In the genomic region with DNA sequence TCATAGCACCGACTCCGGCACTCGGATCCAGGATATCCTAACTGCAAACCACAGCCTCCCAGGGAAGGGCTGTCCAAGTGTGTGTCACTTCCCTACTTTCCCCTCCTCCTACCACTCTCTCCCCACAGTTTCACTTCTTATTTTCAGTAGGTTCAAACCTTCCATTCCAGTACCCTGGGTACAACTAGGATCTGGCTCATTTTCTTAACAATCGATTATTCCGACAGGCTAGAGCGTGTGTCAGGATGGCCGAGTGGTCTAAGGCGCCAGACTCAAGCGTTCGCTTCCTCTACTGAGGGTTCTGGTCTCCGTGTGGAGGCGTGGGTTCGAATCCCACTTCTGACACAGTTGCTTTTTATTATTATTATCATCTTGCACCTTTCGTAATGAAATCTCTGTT, we compare ENCODE assay signal across 8 mouse cellular contexts. TPM values are rescaled to one million over a fixed set of nuclear protein-coding genes. Genes with fewer than 3 reads are reported as not detected.
DNase-seq lines count a peak whose midpoint lies in the region; ATAC-seq and TF ChIP-seq lines count a peak whose summit lies in the region.

No protein-coding gene starts in this region.

- H3K9ac ChIP-seq in forebrain, embryonic 11.5 days (ENCODE audit: low read length), result 0 out of 2 replicates have a peak overlapping the region, but pooled peaks have one; percentile 2
- H3K9ac ChIP-seq in hindbrain, embryonic 13.5 days, result no peak overlapping the region
- H3K9ac ChIP-seq in limb, embryonic 15.5 days, result no peak overlapping the region
- no peak overlapping the region for H3K9ac ChIP-seq in midbrain, postnatal 0 days (replicated peaks; ENCODE audit: low read length, poor library complexity, severe bottlenecking)

- H3K4me3 ChIP-seq in forebrain, embryonic 11.5 days (ENCODE audit: low read depth, low read length), result peak overlapping the region; percentile 20; the same call in 1 of the 2 replicates
- H3K4me3 ChIP-seq in hindbrain, embryonic 13.5 days, result no peak overlapping the region; the same call in 1 of the 2 replicates
- H3K4me3 ChIP-seq in limb, embryonic 15.5 days, result peak overlapping the region; percentile 27
- H3K4me3 ChIP-seq in midbrain, postnatal 0 days (ENCODE audit: low read depth, low read length), result peak overlapping the region; percentile 5; the same call in 1 of the 2 replicates

- H3K36me3 ChIP-seq in forebrain, embryonic 11.5 days (ENCODE audit: control insufficient read depth, insufficient read depth, low read length), result no peaks in the 10 kb centered on the region
- no peaks in the 10 kb centered on the region for H3K36me3 ChIP-seq in hindbrain, embryonic 13.5 days
- no peaks in the 10 kb centered on the region for H3K36me3 ChIP-seq in limb, embryonic 15.5 days
- H3K36me3 ChIP-seq in midbrain, postnatal 0 days (ENCODE audit: insufficient read depth, low read length), result no peaks in the 10 kb centered on the region

- peak overlapping the region; percentile 45 for H3K4me2 ChIP-seq in forebrain, embryonic 11.5 days (ENCODE audit: low read depth, low read length, severe bottlenecking)
- H3K4me2 ChIP-seq in hindbrain, embryonic 13.5 days, result peak overlapping the region; percentile 25
- peak overlapping the region; percentile 25 for H3K4me2 ChIP-seq in limb, embryonic 15.5 days
- H3K4me2 ChIP-seq in midbrain, postnatal 0 days (ENCODE audit: low read depth, low read length, poor library complexity, severe bottlenecking), result no peak overlapping the region

- peaks cover 7% of the 10 kb centered on the region; the same call in 1 of the 2 replicates for H3K27me3 ChIP-seq in forebrain, embryonic 11.5 days (ENCODE audit: control insufficient read depth, insufficient read depth, low read length)
- H3K27me3 ChIP-seq in hindbrain, embryonic 13.5 days, result peaks cover 62% of the 10 kb centered on the region
- peaks cover 16% of the 10 kb centered on the region for H3K27me3 ChIP-seq in limb, embryonic 15.5 days
- H3K27me3 ChIP-seq in midbrain, postnatal 0 days (ENCODE audit: insufficient read depth, low read length), result peaks cover 41% of the 10 kb centered on the region

- no peak for TF ChIP-seq CTCF in midbrain, postnatal 0 days (IDR thresholded peaks at IDR 0.05)

- peak; percentile 54 for ATAC-seq in forebrain, embryonic 11.5 days (replicated peaks; ENCODE audit: low FRiP score)
- no peak for ATAC-seq in hindbrain, embryonic 13.5 days (ENCODE audit: low FRiP score)
- ATAC-seq in limb, embryonic 15.5 days (ENCODE audit: insufficient number of reproducible peaks, low FRiP score, low TSS enrichment, low read depth), result no peak
- no peak for ATAC-seq in midbrain, postnatal 0 days (ENCODE audit: low FRiP score)

- 0 out of 2 replicates have a peak, but pooled peaks cover 2% of the 10 kb centered on the region for H3K4me1 ChIP-seq in forebrain, embryonic 11.5 days (replicated peaks; ENCODE audit: control insufficient read depth, insufficient read depth, low read length)
- H3K4me1 ChIP-seq in hindbrain, embryonic 13.5 days (replicated peaks), result peaks cover 11% of the 10 kb centered on the region
- H3K4me1 ChIP-seq in limb, embryonic 15.5 days, result no peaks in the 10 kb centered on the region; the same call in 1 of the 2 replicates
- H3K4me1 ChIP-seq in midbrain, postnatal 0 days (ENCODE audit: insufficient read depth, low read length), result no peaks in the 10 kb centered on the region

- intact Hi-C loops in left cerebral cortex, postnatal 25 days (cut with DNase I), result no loop called here
- intact Hi-C loops in left cerebral cortex, postnatal 4 days (cut with DNase I), result loop anchor here (10.0 kb wide), 1 partner anchor 110 kb away; no protein-coding TSS in a partner anchor

- WGBS in forebrain, embryonic 11.5 days, result 2% methylated on average over 14 of the region's 14 CpGs
- 2% methylated on average over 14 of the region's 14 CpGs for WGBS in hindbrain, embryonic 13.5 days
- 10% methylated on average over 14 of the region's 14 CpGs for WGBS in limb, embryonic 15.5 days
- 12% methylated on average over 14 of the region's 14 CpGs for WGBS in midbrain, postnatal 0 days

- peak; percentile 58 to 60 for DNase-seq in left cerebral cortex, postnatal 25 days (ENCODE audit: low spot score in 2 of 2)
- DNase-seq in left cerebral cortex, postnatal 4 days, result no peak
- peak; percentile 96 for DNase-seq in R1 (ENCODE audit: low read depth, low spot score)
- DNase-seq in forebrain, embryonic 11.5 days (ENCODE audit: low spot score), result peak; percentile 84
- DNase-seq in midbrain, postnatal 0 days (ENCODE audit: low spot score), result no peak
- DNase-seq in ovary, postnatal 36 days (ENCODE audit: low spot score), result no peak

- H3K27ac ChIP-seq in forebrain, embryonic 11.5 days (ENCODE audit: low read depth, low read length), result no peak overlapping the region
- H3K27ac ChIP-seq in hindbrain, embryonic 13.5 days, result no peak overlapping the region
- H3K27ac ChIP-seq in limb, embryonic 15.5 days, result no peak overlapping the region
- H3K27ac ChIP-seq in midbrain, postnatal 0 days (ENCODE audit: low read depth, low read length), result no peak overlapping the region

- no peaks in the 10 kb centered on the region for H3K9me3 ChIP-seq in forebrain, embryonic 11.5 days (ENCODE audit: control insufficient read depth, low read length)
- no peaks in the 10 kb centered on the region for H3K9me3 ChIP-seq in hindbrain, embryonic 13.5 days
- no peaks in the 10 kb centered on the region for H3K9me3 ChIP-seq in limb, embryonic 15.5 days
- H3K9me3 ChIP-seq in midbrain, postnatal 0 days (ENCODE audit: low read length), result no peaks in the 10 kb centered on the region

RNA-seq across cellular contexts. Expression of a gene that starts 30.3 kb away (rescaled TPM):
- 1 to 10 TPM; 2.6 to 3.3 TPM for total RNA-seq in left cerebral cortex, postnatal 25 days (2021)
- 10 to 100 TPM; 12.1 to 14.0 TPM for total RNA-seq in left cerebral cortex, postnatal 4 days (2021)
- 25.9 and 27.5 TPM in 2 replicates for polyA plus RNA-seq in forebrain, embryonic 11.5 days (2014; fragmentation: Nextera tagmentation; extraction: Ambion mirVana)
- 16.8 and 19.9 TPM in 2 replicates for polyA plus RNA-seq in hindbrain, embryonic 13.5 days (2015; fragmentation: Nextera tagmentation; extraction: Ambion mirVana)
- 7.8 and 8.8 TPM in 2 replicates for polyA plus RNA-seq in limb, embryonic 15.5 days (2015; fragmentation: Nextera tagmentation; extraction: Ambion mirVana)
- 8.1 and 9.8 TPM in 2 replicates for total RNA-seq in midbrain, postnatal 0 days (2014; rRNA removed)
- 7.5 and 8.4 TPM in 2 replicates for polyA plus RNA-seq in midbrain, postnatal 0 days (2015; fragmentation: Nextera tagmentation; extraction: Ambion mirVana)

Comparison
In these comparisons a context has a peak if more than half of its experiments do, and no peak if none do; other contexts are left out.
1. DNase-seq: peak in left cerebral cortex, postnatal 25 days (2 of 2), R1 (single experiment) and forebrain, embryonic 11.5 days (single experiment); none in left cerebral cortex, postnatal 4 days (single experiment), midbrain, postnatal 0 days (single experiment) and ovary, postnatal 36 days (single experiment).